Mouse (Mus musculus) CH12.LX (cell line): ENCODE measurements at regions not wholly inside any gene's neighbourhood (a gene's known extent, or its start where the extent isn't known, plus 50 kb on each side); places are given as distances from the start of the nearest gene placed in this dataset.

Experiments used
- DNase-seq: peaks from one replicate; pipeline ENCODE4 v3.0.0-alpha.2; 2013; ENCODE audit errors: extremely low read depth
- H3K27ac ChIP-seq: 2 replicates; pipeline ENCODE4 v1.5.1; 2012; ENCODE audit warnings: low read depth, mild to moderate bottlenecking, control low read depth, moderate library complexity; ENCODE audit not compliant: insufficient read depth
- H3K27me3 ChIP-seq: replicated peaks from 2 replicates; pipeline ENCODE3; 2012; ENCODE audit warnings: inconsistent platforms
- H3K36me3 ChIP-seq, 2 experiments: replicated peaks in 1 of 2; 2 replicates each; pipeline versions ENCODE3 to v1.6.1; 2012; ENCODE audit warnings: inconsistent platforms in 1 of 2, low read length in 1 of 2, mild to moderate bottlenecking in 1 of 2, mixed read lengths in 1 of 2, moderate library complexity in 1 of 2; ENCODE audit not compliant: control insufficient read depth in 1 of 2, insufficient read depth in 1 of 2
- H3K4me1 ChIP-seq, 2 experiments: 2 replicates each; pipeline ENCODE4 v1.6.1; 2012; ENCODE audit warnings: inconsistent platforms in 1 of 2, moderate library complexity in 1 of 2; ENCODE audit not compliant: insufficient read depth in 2 of 2, control insufficient read depth in 1 of 2
- H3K4me2 ChIP-seq: 2 replicates; pipeline ENCODE4 v1.6.1; 2012; ENCODE audit warnings: low read depth, mild to moderate bottlenecking, control low read depth; ENCODE audit not compliant: poor library complexity, insufficient read depth, severe bottlenecking
- H3K4me3 ChIP-seq, 3 experiments: fragments of 150-350 bp in 1 of 3; sonication (generic) in 1 of 3; replicated peaks in 1 of 3; 2 replicates each; pipeline versions ENCODE3 to v1.5.1; 2011 to 2012; ENCODE audit warnings: low read depth in 2 of 3, low read length in 2 of 3, mild to moderate bottlenecking in 2 of 3, moderate library complexity in 2 of 3, control low read depth in 1 of 3, improper control_type of control experiment in 1 of 3, inconsistent platforms in 1 of 3, mixed read lengths in 1 of 3; ENCODE audit not compliant: poor library complexity in 1 of 3
- H3K79me2 ChIP-seq: replicated peaks from 2 replicates; pipeline ENCODE4 v1.6.1; 2012; ENCODE audit warnings: mild to moderate bottlenecking, moderate library complexity; ENCODE audit not compliant: control insufficient read depth, poor library complexity, insufficient read depth, severe bottlenecking; ENCODE audit errors: extremely low read depth
- H3K9ac ChIP-seq: 2 replicates; pipeline ENCODE4 v1.6.1; 2012; ENCODE audit warnings: low read depth, mild to moderate bottlenecking, control low read depth, moderate library complexity; ENCODE audit not compliant: insufficient read depth
- H3K9me3 ChIP-seq: replicated peaks from 2 replicates; pipeline ENCODE3; 2012; ENCODE audit warnings: low read length, inconsistent platforms, mixed read lengths
- CHD1 ChIP-seq: IDR thresholded peaks from 2 replicates; pipeline ENCODE4 v1.6.1; 2012; ENCODE audit warnings: low read depth, low read length, improper control_type of control experiment, inconsistent platforms
- CTCF ChIP-seq, 2 experiments: IDR thresholded peaks in 1 of 2; conservative IDR thresholded peaks in 1 of 2; 2 replicates each; pipeline ENCODE4 v1.5.1; 2011 to 2012; ENCODE audit warnings: low read depth in 2 of 2, low read length in 2 of 2, improper control_type of control experiment in 1 of 2, inconsistent platforms in 1 of 2, mild to moderate bottlenecking in 1 of 2, moderate library complexity in 1 of 2
- E2F4 ChIP-seq: IDR thresholded peaks from 2 replicates; pipeline ENCODE4 v1.6.1; 2011; ENCODE audit warnings: low read depth, low read length, improper control_type of control experiment; ENCODE audit not compliant: insufficient replicate concordance
- ELF1 ChIP-seq: IDR thresholded peaks from 2 replicates; pipeline ENCODE4 v1.6.1; 2014; ENCODE audit warnings: low read depth, mild to moderate bottlenecking, inconsistent platforms, low read length, improper control_type of control experiment
- GABPA ChIP-seq: IDR thresholded peaks from 2 replicates; pipeline ENCODE4 v1.6.1; 2012; ENCODE audit warnings: low read depth, low read length, improper control_type of control experiment, inconsistent platforms; ENCODE audit not compliant: insufficient replicate concordance
- HCFC1 ChIP-seq: IDR thresholded peaks from 2 replicates; pipeline ENCODE4 v1.6.1; 2012; ENCODE audit warnings: low read depth, mild to moderate bottlenecking, inconsistent platforms, low read length, improper control_type of control experiment
- IRF4 ChIP-seq: IDR thresholded peaks from 2 replicates; pipeline ENCODE4 v1.6.1; 2014; ENCODE audit warnings: low read depth, mild to moderate bottlenecking, inconsistent platforms, low read length, improper control_type of control experiment
- KAT2A ChIP-seq: IDR thresholded peaks from 2 replicates; pipeline ENCODE4 v1.6.1; 2012; ENCODE audit warnings: low read length, improper control_type of control experiment, inconsistent platforms; ENCODE audit not compliant: insufficient replicate concordance
- MXI1 ChIP-seq: IDR thresholded peaks from 2 replicates; pipeline ENCODE4 v1.6.1; 2011; ENCODE audit warnings: mild to moderate bottlenecking, low read depth, low read length, improper control_type of control experiment
- MYC ChIP-seq: IDR thresholded peaks from 2 replicates; pipeline ENCODE4 v1.6.1; 2011; ENCODE audit warnings: low read depth, mild to moderate bottlenecking, improper control_type of control experiment, low read length
- NRF1 ChIP-seq: IDR thresholded peaks from 2 replicates; pipeline ENCODE4 v1.6.1; 2014; ENCODE audit warnings: low read depth, mild to moderate bottlenecking, inconsistent platforms, low read length, improper control_type of control experiment, moderate library complexity
- PAX5 ChIP-seq: IDR thresholded peaks from 2 replicates; pipeline ENCODE4 v1.6.1; 2012; ENCODE audit warnings: low read length, inconsistent platforms, mixed read lengths
- RAD21 ChIP-seq: IDR thresholded peaks from 2 replicates; pipeline ENCODE4 v1.6.1; 2011; ENCODE audit warnings: low read depth, mild to moderate bottlenecking, low read length, improper control_type of control experiment, moderate library complexity
- SMC3 ChIP-seq: IDR thresholded peaks from 2 replicates; pipeline ENCODE4 v1.6.1; 2011; ENCODE audit warnings: low read depth, low read length, improper control_type of control experiment
- TBP ChIP-seq: conservative IDR thresholded peaks from 2 replicates; pipeline ENCODE4 v1.6.1; 2011; ENCODE audit warnings: low read depth, low read length, improper control_type of control experiment
- USF1 ChIP-seq: IDR thresholded peaks from 2 replicates; pipeline ENCODE4 v1.6.1; 2014; ENCODE audit warnings: low read depth, mild to moderate bottlenecking, inconsistent platforms, low read length, improper control_type of control experiment
- ZKSCAN1 ChIP-seq: IDR thresholded peaks from 2 replicates; pipeline ENCODE4 v1.6.1; 2012; ENCODE audit warnings: low read depth, inconsistent platforms, low read length, improper control_type of control experiment, borderline replicate concordance
- ZNF384 ChIP-seq: IDR thresholded peaks from 2 replicates; pipeline ENCODE4 v1.6.1; 2012; ENCODE audit warnings: low read depth, low read length, improper control_type of control experiment, inconsistent platforms
- dilution Hi-C: fragments of 300-500 bp; cut with MboI; formaldehyde crosslinking; loops from 2 replicates; pipeline ENCODE4 v1.14.3; 2020; ENCODE audit warnings: low sequenced_read_pairs; ENCODE audit not compliant: extremely low pct_unique_long_range_greater_than_20kb, extremely low pct_ligation_motif_present
- in situ Hi-C: fragments of 300-500 bp; cut with MboI; formaldehyde crosslinking; loops from 3 replicates; pipeline ENCODE4 v1.14.3; 2019; ENCODE audit warnings: low sequenced_read_pairs, low pct_ligation_motif_present, low pct_unique_long_range_greater_than_20kb, mixed read lengths

DNA sequence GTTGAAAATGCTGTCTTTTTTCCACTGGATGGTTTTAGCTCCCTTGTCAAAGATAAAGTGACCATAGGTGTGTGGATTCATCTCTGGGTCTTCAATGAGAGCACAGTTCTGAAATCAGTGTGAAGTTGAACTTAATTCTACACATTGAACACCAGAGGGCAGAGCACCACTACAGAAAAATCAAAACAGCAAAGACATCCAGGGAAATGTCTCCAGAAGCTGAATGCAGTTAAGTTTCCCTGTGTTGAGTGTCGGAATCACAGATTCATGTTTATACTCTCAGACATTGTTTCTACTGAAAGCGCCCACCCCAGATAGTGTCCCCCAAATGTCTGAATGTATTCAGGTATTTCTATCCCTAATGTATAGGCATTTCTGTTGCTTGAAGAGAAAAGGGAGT is 77.1 kb upstream of the Olfr266 start:
- dilution Hi-C loops: no loop called here
- DNase-seq: peak; percentile 45

GRCm38 (mm10) chr3:106906668-106907067 is 80.6 kb upstream of the Olfr266 start:
- no peak overlapping the region for H3K4me2 ChIP-seq
- no peaks in the 10 kb centered on the region for H3K27me3 ChIP-seq
- H3K27ac ChIP-seq: no peak overlapping the region
- no peak overlapping the region for H3K4me3 ChIP-seq
- dilution Hi-C loops: no loop called here
- H3K79me2 ChIP-seq: no peaks in the 10 kb centered on the region
- no peak for TF ChIP-seq ZNF384
- no peak for TF ChIP-seq ELF1
- TF ChIP-seq NRF1: no peak
- no peak for TF ChIP-seq MYC
- no peak for TF ChIP-seq MXI1
- TF ChIP-seq TBP: no peak
- no peak for TF ChIP-seq E2F4
- TF ChIP-seq CHD1: no peak
- no peak for TF ChIP-seq IRF4
- no peak for TF ChIP-seq HCFC1
- in situ Hi-C loops: no loop called here
- DNase-seq: no peak
- no peaks in the 10 kb centered on the region for H3K4me1 ChIP-seq
- no peak overlapping the region for H3K9ac ChIP-seq
- no peaks in the 10 kb centered on the region for H3K9me3 ChIP-seq
- H3K36me3 ChIP-seq: no peaks in the 10 kb centered on the region

More for the DNA sequence above, 77.1 kb upstream of the Olfr266 start:
- Histone ChIP-seq H3K36me3 (no peaks in the 10 kb centered on the region), H3K9ac (no peak overlapping the region), H3K9me3 (no peaks in the 10 kb centered on the region), H3K79me2 (no peaks in the 10 kb centered on the region), H3K4me1 (no peaks in the 10 kb centered on the region), H3K4me3 (no peak overlapping the region), H3K4me2 (no peak overlapping the region), H3K27me3 (no peaks in the 10 kb centered on the region), H3K27ac (no peak overlapping the region)
- TF ChIP-seq USF1: no peak
- peak; percentile 80 for TF ChIP-seq RAD21
- TF ChIP-seq SMC3: peak; percentile 83
- peak; percentile 6 to 73; a peak in 2 of 4 replicates for TF ChIP-seq CTCF (conservative IDR thresholded peaks at IDR 0.05 in 1 of 2, IDR thresholded peaks at IDR 0.05 in 1 of 2; ENCODE audit: low read depth in 2 of 2, low read length in 2 of 2)
- no peak for TF ChIP-seq GABPA
- in situ Hi-C loops: no loop called here

GRCm38 (mm10) chr3:106936067-106936466 is 99.9 kb upstream of the Kcna3 start:
- H3K79me2 ChIP-seq: no peaks in the 10 kb centered on the region
- no peak overlapping the region for H3K4me2 ChIP-seq
- no peaks in the 10 kb centered on the region for H3K27me3 ChIP-seq
- no peak for TF ChIP-seq ZNF384
- TF ChIP-seq MXI1: no peak
- no peak for TF ChIP-seq CTCF (conservative IDR thresholded peaks at IDR 0.05 in 1 of 2, IDR thresholded peaks at IDR 0.05 in 1 of 2; ENCODE audit: low read depth in 2 of 2, low read length in 2 of 2)
- no peak for TF ChIP-seq ZKSCAN1
- TF ChIP-seq KAT2A: no peak
- TF ChIP-seq PAX5: no peak
- no peak for TF ChIP-seq RAD21
- dilution Hi-C loops: no loop called here
- in situ Hi-C loops: loop anchor here (10.0 kb wide), 2 partner anchors 149 to 249 kb away; partner anchors contain the start of gene Kcna10
- no peak overlapping the region for H3K27ac ChIP-seq
- no peaks in the 10 kb centered on the region for H3K4me1 ChIP-seq
- DNase-seq: no peak
- H3K4me3 ChIP-seq: no peak overlapping the region
- H3K36me3 ChIP-seq: no peaks in the 10 kb centered on the region
- no peak overlapping the region for H3K9ac ChIP-seq
- peaks cover 16% of the 10 kb centered on the region for H3K9me3 ChIP-seq
